11 mouse cellular contexts compared by ENCODE assay signal in genomic region chr5:132135941-132136663, GRCm38 (mm10).
DNase-seq lines count a peak whose midpoint lies in the region; ATAC-seq and TF ChIP-seq lines count a peak whose summit lies in the region.
"Had no signal": no experiment of that assay in that cellular context is flagged by ENCODE, and none has a peak within 500 bp of the region (broad histone marks: within the 10 kb centered on the region; RNA-seq: fewer than 3 reads in every experiment).

No protein-coding gene starts in this region.

- H3K4me1 ChIP-seq in forebrain, embryonic 15.5 days, result peaks cover 25% of the 10 kb centered on the region
- no peaks in the 10 kb centered on the region; the same call in 1 of the 2 replicates for H3K4me1 ChIP-seq in forebrain, embryonic 11.5 days (replicated peaks; ENCODE audit: control insufficient read depth, insufficient read depth, low read length)
- H3K4me1 ChIP-seq: midbrain, embryonic 12.5 days had no signal

- no peak for DNase-seq in forebrain, embryonic 11.5 days (ENCODE audit: low spot score)
- peak; percentile 29 for DNase-seq in right cerebral cortex, adult 18-20 months
- DNase-seq in right cerebral cortex, postnatal 14 days, result no peak
- peak; percentile 34 to 36 for DNase-seq in left cerebral cortex, adult 9 months (ENCODE audit: low spot score in 2 of 2)
- DNase-seq in testis, postnatal 10 days (ENCODE audit: low spot score), result no peak
- no peak for DNase-seq in MN1 (ENCODE audit: low spot score)
- DNase-seq in gastrocnemius, adult 2 months, result no peak
- DNase-seq: liver, embryonic 13.5 days had no signal

- intact Hi-C loops in gastrocnemius, adult 2 months (cut with DNase I), result no loop called here

- 36% methylated on average over 7 of the region's 7 CpGs for WGBS in forebrain, embryonic 15.5 days
- 67% methylated on average over 7 of the region's 7 CpGs for WGBS in forebrain, embryonic 11.5 days

- H3K27me3 ChIP-seq in forebrain, embryonic 15.5 days, result no peaks in the 10 kb centered on the region
- no peaks in the 10 kb centered on the region for H3K27me3 ChIP-seq in forebrain, embryonic 11.5 days (ENCODE audit: control insufficient read depth, insufficient read depth, low read length)
- H3K27me3 ChIP-seq: liver, embryonic 13.5 days; midbrain, embryonic 12.5 days had no signal

- TF ChIP-seq CTCF in gastrocnemius, adult 2 months (IDR thresholded peaks at IDR 0.05), result no peak

- no peaks in the 10 kb centered on the region for H3K36me3 ChIP-seq in forebrain, embryonic 15.5 days
- H3K36me3 ChIP-seq in forebrain, embryonic 11.5 days (ENCODE audit: control insufficient read depth, insufficient read depth, low read length), result no peaks in the 10 kb centered on the region
- H3K36me3 ChIP-seq: liver, embryonic 13.5 days; midbrain, embryonic 12.5 days had no signal

- ATAC-seq in forebrain, embryonic 15.5 days (replicated peaks), result peak; percentile 60; the same call in 1 of the 2 replicates
- ATAC-seq in forebrain, embryonic 11.5 days (replicated peaks; ENCODE audit: low FRiP score), result no peak

- H3K27ac ChIP-seq in forebrain, embryonic 15.5 days (replicated peaks), result peak overlapping the region; percentile 66
- H3K27ac ChIP-seq in forebrain, embryonic 11.5 days (ENCODE audit: low read depth, low read length), result no peak overlapping the region
- H3K27ac ChIP-seq in gastrocnemius, adult 2 months, result no peak overlapping the region
- H3K27ac ChIP-seq: liver, embryonic 13.5 days; midbrain, embryonic 12.5 days had no signal

- H3K9ac ChIP-seq in forebrain, embryonic 15.5 days (replicated peaks), result no peak overlapping the region
- H3K9ac ChIP-seq in forebrain, embryonic 11.5 days (ENCODE audit: low read length), result no peak overlapping the region
- H3K9ac ChIP-seq: liver, embryonic 13.5 days; midbrain, embryonic 12.5 days had no signal

- no peak overlapping the region for H3K4me3 ChIP-seq in forebrain, embryonic 15.5 days
- no peak overlapping the region for H3K4me3 ChIP-seq in forebrain, embryonic 11.5 days (ENCODE audit: low read depth, low read length)
- no peak overlapping the region for H3K4me3 ChIP-seq in gastrocnemius, adult 2 months
- H3K4me3 ChIP-seq: erythroblast, embryonic 14.5 days; liver, embryonic 13.5 days; midbrain, embryonic 12.5 days had no signal

- no peak overlapping the region for H3K4me2 ChIP-seq in forebrain, embryonic 15.5 days (replicated peaks)
- no peak overlapping the region for H3K4me2 ChIP-seq in forebrain, embryonic 11.5 days (ENCODE audit: low read depth, low read length, severe bottlenecking)
- H3K4me2 ChIP-seq: liver, embryonic 13.5 days; midbrain, embryonic 12.5 days had no signal

- no peaks in the 10 kb centered on the region for H3K9me3 ChIP-seq in forebrain, embryonic 15.5 days
- no peaks in the 10 kb centered on the region for H3K9me3 ChIP-seq in forebrain, embryonic 11.5 days (ENCODE audit: control insufficient read depth, low read length)
- H3K9me3 ChIP-seq: liver, embryonic 13.5 days; midbrain, embryonic 12.5 days had no signal

Comparison
In these comparisons a context has a peak if more than half of its experiments do, and no peak if none do; other contexts are left out.
1. DNase-seq: peak in right cerebral cortex, adult 18-20 months (single experiment) and left cerebral cortex, adult 9 months (2 of 2); none in forebrain, embryonic 11.5 days (single experiment), right cerebral cortex, postnatal 14 days (single experiment), testis, postnatal 10 days (single experiment), MN1 (single experiment) and gastrocnemius, adult 2 months (single experiment).